Mouse (Mus musculus) hindbrain, embryonic 12.5 days (tissue): ENCODE data around the gene Ets1. TPM values are rescaled to one million over a fixed set of nuclear protein-coding genes. Genes with fewer than 3 reads are reported as not detected.
A peak's percentile ranks its signal among the peaks of the same experiment; 100 is the strongest.

ENCODE experiments used
- ATAC-seq: fragments of 200-750 bp; cut with Nextera tagmentation; 2 replicates; pipeline ENCODE4 v1.8.0; 2017; ENCODE audit warnings: moderate TSS enrichment; ENCODE audit not compliant: low FRiP score
- H3K27ac ChIP-seq: fragments of 300-500 bp; sonication (generic); 2 replicates; pipeline ENCODE4 v1.5.1; 2016; ENCODE audit warnings: mild to moderate bottlenecking
- H3K27me3 ChIP-seq: fragments of 300-500 bp; sonication (generic); 2 replicates; pipeline ENCODE4 v1.6.1; 2016; ENCODE audit warnings: mild to moderate bottlenecking
- H3K36me3 ChIP-seq: fragments of 300-500 bp; sonication (generic); 2 replicates; pipeline ENCODE4 v1.6.1; 2016; ENCODE audit warnings: mild to moderate bottlenecking
- H3K4me1 ChIP-seq: fragments of 300-500 bp; sonication (generic); 2 replicates; pipeline ENCODE4 v1.6.1; 2016
- H3K4me2 ChIP-seq: fragments of 300-500 bp; sonication (generic); replicated peaks from 2 replicates; pipeline ENCODE4 v1.6.1; 2016; ENCODE audit warnings: mild to moderate bottlenecking
- H3K4me3 ChIP-seq: fragments of 300-500 bp; sonication (generic); 2 replicates; pipeline ENCODE4 v1.5.1; 2016; ENCODE audit warnings: mild to moderate bottlenecking
- H3K9ac ChIP-seq: fragments of 300-500 bp; sonication (generic); 2 replicates; pipeline ENCODE4 v1.6.1; 2016; ENCODE audit warnings: mild to moderate bottlenecking, moderate library complexity
- H3K9me3 ChIP-seq: fragments of 300-500 bp; sonication (generic); replicated peaks from 2 replicates; pipeline ENCODE4 v1.6.1; 2016; ENCODE audit warnings: mild to moderate bottlenecking
- WGBS: fragments of 180-500 bp; shearing (Covaris S2); methylation state at CpG from one replicate; pipeline ENCODE4 v1.1.7; 2016; 5-methylcytosine and 5-hydroxymethylcytosine counted together
- polyA plus RNA-seq: library from polyadenylated mRNA; unstranded; fragments of >200 nt; fragmentation: Nextera tagmentation; extraction: Ambion mirVana; gene quantifications from 2 replicates; pipeline ENCODE4 v1.2.1, GENCODE M21; 2016

Ets1 gene
- polyA plus RNA-seq, 1 experiment from 2014 or later, result 35.7 TPM

GRCm38 (mm10) chr9:32673923-32674322 is 37.9 kb downstream of the Ets1 start:
- Histone ChIP-seq H3K36me3 (no peaks in the 10 kb centered on the region), H3K27ac (no peak overlapping the region), H3K9ac (no peak overlapping the region), H3K9me3 (no peaks in the 10 kb centered on the region), H3K4me1 (peaks cover 36% of the 10 kb centered on the region), H3K4me3 (no peak overlapping the region), H3K4me2 (no peak overlapping the region), H3K27me3 (peaks cover 86% of the 10 kb centered on the region)
- 83% methylated on average over 3 of the region's 3 CpGs for WGBS
- no peak for ATAC-seq

GRCm38 (mm10) chr9:32675671-32676409 is 39.8 kb downstream of the Ets1 start:
- 4% methylated on average over 9 of the region's 9 CpGs for WGBS
- ATAC-seq, result peak; percentile 81
- no peak overlapping the region for H3K9ac ChIP-seq
- H3K4me2 ChIP-seq, result no peak overlapping the region; the same call in 1 of the 2 replicates
- peaks cover 89% of the 10 kb centered on the region for H3K27me3 ChIP-seq
- no peaks in the 10 kb centered on the region for H3K36me3 ChIP-seq
- no peak overlapping the region for H3K27ac ChIP-seq
- H3K4me3 ChIP-seq, result no peak overlapping the region
- H3K9me3 ChIP-seq, result no peaks in the 10 kb centered on the region
- peaks cover 36% of the 10 kb centered on the region for H3K4me1 ChIP-seq

- no peaks in the 10 kb centered on the region for H3K9me3 ChIP-seq
- peak; percentile 41; the same call in 1 of the 2 replicates for ATAC-seq
- H3K4me2 ChIP-seq, result no peak overlapping the region
- peaks cover 35% of the 10 kb centered on the region for H3K4me1 ChIP-seq
- 4% methylated on average over 3 of the region's 3 CpGs for WGBS
- H3K27me3 ChIP-seq, result peaks cover 88% of the 10 kb centered on the region
- no peak overlapping the region for H3K27ac ChIP-seq
- no peaks in the 10 kb centered on the region for H3K36me3 ChIP-seq
- no peak overlapping the region for H3K4me3 ChIP-seq
- H3K9ac ChIP-seq, result no peak overlapping the region
Measured at GRCm38 (mm10) chr9:32676480-32676879, 40.5 kb downstream of the Ets1 start.

DNA sequence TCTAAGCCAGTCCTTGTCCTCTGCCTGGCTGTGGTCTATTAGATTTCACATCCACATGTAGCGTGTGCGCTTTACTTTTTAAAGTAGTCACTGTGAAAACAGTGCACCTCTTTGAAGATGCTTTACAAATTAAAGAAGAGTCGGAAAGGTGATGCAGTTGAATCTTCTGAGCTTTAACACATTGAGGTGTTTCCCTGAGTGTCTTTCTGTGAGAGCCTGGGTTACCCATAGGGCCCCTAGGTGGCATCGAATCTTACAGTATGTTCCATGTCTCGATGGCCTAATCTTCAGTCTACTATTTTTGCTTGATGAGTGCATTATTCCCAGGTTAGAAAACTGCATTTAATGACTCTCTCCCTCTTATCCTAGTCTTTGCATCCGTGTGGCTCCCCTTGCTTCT is 41.6 kb downstream of the Ets1 start:
- H3K36me3 ChIP-seq, result no peaks in the 10 kb centered on the region
- H3K9me3 ChIP-seq, result no peaks in the 10 kb centered on the region
- 85% methylated on average over 6 of the region's 6 CpGs for WGBS
- H3K27me3 ChIP-seq, result peaks cover 88% of the 10 kb centered on the region
- no peak overlapping the region for H3K9ac ChIP-seq
- no peak overlapping the region for H3K27ac ChIP-seq
- no peak overlapping the region for H3K4me2 ChIP-seq
- no peak for ATAC-seq
- peaks cover 23% of the 10 kb centered on the region for H3K4me1 ChIP-seq
- no peak overlapping the region for H3K4me3 ChIP-seq

- Histone ChIP-seq H3K9ac (no peak overlapping the region), H3K36me3 (no peaks in the 10 kb centered on the region), H3K4me2 (no peak overlapping the region), H3K4me3 (no peak overlapping the region), H3K27ac (no peak overlapping the region), H3K4me1 (peaks cover 18% of the 10 kb centered on the region), H3K27me3 (peaks cover 86% of the 10 kb centered on the region), H3K9me3 (no peaks in the 10 kb centered on the region)
- ATAC-seq, result no peak
- 55% methylated on average over 4 of the region's 4 CpGs for WGBS
Measured at GRCm38 (mm10) chr9:32678120-32678757, 42.2 kb downstream of the Ets1 start.

GRCm38 (mm10) chr9:32679531-32679930 is 43.5 kb downstream of the Ets1 start:
- peaks cover 18% of the 10 kb centered on the region for H3K4me1 ChIP-seq
- no peak for ATAC-seq
- no peaks in the 10 kb centered on the region for H3K9me3 ChIP-seq
- WGBS, result 76% methylated on average over 6 of the region's 6 CpGs
- no peak overlapping the region for H3K27ac ChIP-seq
- no peak overlapping the region for H3K4me2 ChIP-seq
- no peaks in the 10 kb centered on the region for H3K36me3 ChIP-seq
- H3K4me3 ChIP-seq, result no peak overlapping the region
- peaks cover 88% of the 10 kb centered on the region for H3K27me3 ChIP-seq
- H3K9ac ChIP-seq, result no peak overlapping the region

DNA sequence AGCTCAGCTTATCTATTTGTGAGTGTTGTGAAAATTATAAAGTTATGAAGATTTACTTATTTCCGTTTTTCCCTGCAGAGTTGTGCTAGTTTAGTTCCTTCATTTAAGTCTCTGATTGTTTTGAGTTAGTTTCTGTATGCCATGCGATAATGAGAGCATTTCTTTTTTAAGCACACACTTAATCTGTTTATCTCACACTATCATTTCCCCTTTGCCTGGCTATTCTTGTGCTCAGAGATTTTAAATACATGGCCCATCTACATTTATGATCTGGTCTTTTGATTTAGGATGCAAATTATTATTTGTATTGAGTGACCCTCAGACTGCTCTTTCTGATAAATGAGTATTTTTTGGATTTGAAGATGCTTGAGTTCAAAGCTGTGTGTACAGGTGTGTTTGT is 44.2 kb downstream of the Ets1 start:
- H3K4me1 ChIP-seq, result peaks cover 18% of the 10 kb centered on the region
- H3K27me3 ChIP-seq, result peaks cover 88% of the 10 kb centered on the region
- no peak overlapping the region for H3K4me2 ChIP-seq
- H3K9ac ChIP-seq, result no peak overlapping the region
- no peaks in the 10 kb centered on the region for H3K9me3 ChIP-seq
- no peak overlapping the region for H3K27ac ChIP-seq
- 76% methylated on average over 2 of the region's 2 CpGs for WGBS
- no peak overlapping the region for H3K4me3 ChIP-seq
- no peaks in the 10 kb centered on the region for H3K36me3 ChIP-seq
- ATAC-seq, result no peak

GRCm38 (mm10) chr9:32685793-32686558 is 50.0 kb downstream of the Ets1 start:
- Histone ChIP-seq H3K9me3 (no peaks in the 10 kb centered on the region), H3K27ac (no peak overlapping the region), H3K9ac (no peak overlapping the region), H3K4me2 (no peak overlapping the region), H3K27me3 (peaks cover 95% of the 10 kb centered on the region), H3K4me1 (peaks cover 10% of the 10 kb centered on the region), H3K4me3 (no peak overlapping the region), H3K36me3 (no peaks in the 10 kb centered on the region)
- ATAC-seq, result peak; percentile 95
- 10% methylated on average over 8 of the region's 8 CpGs for WGBS

- Histone ChIP-seq H3K36me3 (no peaks in the 10 kb centered on the region), H3K27ac (no peak overlapping the region), H3K9ac (no peak overlapping the region), H3K4me1 (peaks cover 10% of the 10 kb centered on the region), H3K9me3 (no peaks in the 10 kb centered on the region), H3K4me3 (no peak overlapping the region), H3K27me3 (peaks cover 97% of the 10 kb centered on the region), H3K4me2 (no peak overlapping the region)
- WGBS, result 78% methylated on average over 2 of the region's 2 CpGs
- no peak for ATAC-seq
Measured at GRCm38 (mm10) chr9:32688351-32688750, 52.3 kb downstream of the Ets1 start.

GRCm38 (mm10) chr9:32691151-32691925 is 55.3 kb downstream of the Ets1 start:
- Histone ChIP-seq H3K4me2 (no peak overlapping the region), H3K4me1 (peaks cover 6% of the 10 kb centered on the region), H3K9ac (no peak overlapping the region), H3K27me3 (peaks cover 90% of the 10 kb centered on the region), H3K27ac (no peak overlapping the region), H3K36me3 (no peaks in the 10 kb centered on the region), H3K9me3 (no peaks in the 10 kb centered on the region), H3K4me3 (no peak overlapping the region)
- WGBS, result 75% methylated on average over 12 of the region's 12 CpGs
- no peak for ATAC-seq

- Histone ChIP-seq H3K4me2 (no peak overlapping the region), H3K9ac (no peak overlapping the region), H3K27ac (no peak overlapping the region), H3K36me3 (no peaks in the 10 kb centered on the region), H3K4me1 (peaks cover 8% of the 10 kb centered on the region), H3K4me3 (no peak overlapping the region), H3K27me3 (peaks cover 90% of the 10 kb centered on the region), H3K9me3 (no peaks in the 10 kb centered on the region)
- no peak for ATAC-seq
- 84% methylated on average over 2 of the region's 2 CpGs for WGBS
Measured at GRCm38 (mm10) chr9:32692944-32693343, 56.9 kb downstream of the Ets1 start.

DNA sequence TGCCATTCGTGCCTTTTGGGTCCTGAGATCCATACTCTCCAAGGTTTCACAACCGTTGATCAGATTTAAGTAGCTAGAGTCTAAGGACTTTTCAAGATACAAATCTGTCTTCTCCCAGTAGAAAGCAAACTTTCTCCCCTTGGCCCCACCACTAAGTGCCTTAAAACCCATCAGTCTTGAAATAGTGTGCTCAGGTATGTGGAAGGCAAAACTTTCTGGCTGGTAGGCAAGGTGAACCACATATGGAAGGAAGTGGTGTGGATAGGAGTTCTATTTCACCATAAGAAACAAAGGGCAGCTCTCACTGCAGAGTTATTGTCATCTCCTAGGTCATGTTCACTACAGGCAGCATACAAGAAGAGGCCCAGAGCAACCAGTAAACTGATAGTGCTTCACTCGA is 57.4 kb downstream of the Ets1 start:
- H3K4me2 ChIP-seq, result no peak overlapping the region
- no peaks in the 10 kb centered on the region for H3K9me3 ChIP-seq
- no peak overlapping the region for H3K9ac ChIP-seq
- H3K27me3 ChIP-seq, result peaks cover 87% of the 10 kb centered on the region
- H3K36me3 ChIP-seq, result no peaks in the 10 kb centered on the region
- H3K27ac ChIP-seq, result no peak overlapping the region
- H3K4me1 ChIP-seq, result peaks cover 8% of the 10 kb centered on the region
- 88% methylated on average over 3 of the region's 3 CpGs for WGBS
- ATAC-seq, result no peak
- no peak overlapping the region for H3K4me3 ChIP-seq
